Mouse (Mus musculus): ENCODE measurements around the gene Scamp4.
A peak's percentile ranks its signal among the peaks of the same experiment; 100 is the strongest.
"Not testable (repeated sequence)": the region's sequence is repeated elsewhere in the genome, so short reads cannot be mapped to it uniquely, and the experiment has no call there.

The Scamp4 gene

DNA sequence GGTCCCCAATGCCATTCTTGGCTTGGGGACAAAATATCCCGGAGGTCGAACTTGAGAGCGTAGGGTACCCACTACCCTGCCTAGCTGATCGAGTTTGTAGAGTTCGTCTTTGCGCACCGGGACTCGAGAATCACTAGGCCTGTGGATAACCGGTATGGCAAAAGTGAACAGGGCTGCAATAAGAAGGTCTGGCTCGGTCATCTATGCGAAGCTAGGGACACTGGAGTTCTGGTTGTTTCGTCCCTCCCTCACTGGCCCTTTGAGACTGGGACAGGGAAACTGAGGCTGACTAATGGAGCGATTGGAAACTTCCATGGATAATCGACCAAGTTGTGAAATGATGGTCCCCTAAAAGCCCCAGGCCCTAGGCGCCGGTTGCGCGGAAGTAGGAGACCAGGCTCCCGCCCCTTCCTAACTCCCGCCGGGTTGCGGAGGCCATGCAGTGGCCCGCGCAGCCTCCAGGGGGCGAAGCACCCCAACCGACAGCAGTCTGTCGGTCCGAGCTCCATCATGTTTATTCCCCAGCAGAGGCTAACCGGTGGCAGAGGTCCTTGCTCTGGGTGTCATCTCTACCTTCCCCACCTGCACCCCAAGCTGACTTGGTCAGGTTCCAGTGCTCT is 24.4 kb upstream of the Scamp4 start:
- DNase-seq (ENCODE audit: low spot score), result peak; percentile 89

DNA sequence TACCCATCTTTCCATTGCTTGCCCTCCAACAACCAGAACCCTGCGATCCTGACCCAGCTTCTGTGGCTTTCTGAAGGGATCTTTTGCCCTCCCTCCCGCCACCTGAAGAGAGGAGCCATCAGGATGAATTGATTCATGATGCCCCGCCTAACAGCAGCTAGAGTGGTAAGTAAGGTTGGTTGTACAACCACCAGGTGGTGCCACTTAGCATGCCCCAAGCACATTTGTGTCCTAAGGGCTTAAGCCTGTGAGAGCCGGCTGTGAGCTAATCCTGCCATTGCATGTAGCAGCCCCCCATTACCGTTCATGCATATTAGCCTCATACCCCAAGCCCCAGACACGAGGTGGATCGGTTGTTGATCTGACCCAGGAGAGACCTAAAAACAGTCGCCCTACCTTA is 23.8 kb upstream of the Scamp4 start:
- DNase-seq (ENCODE audit: low spot score), result peak; percentile 48

DNA sequence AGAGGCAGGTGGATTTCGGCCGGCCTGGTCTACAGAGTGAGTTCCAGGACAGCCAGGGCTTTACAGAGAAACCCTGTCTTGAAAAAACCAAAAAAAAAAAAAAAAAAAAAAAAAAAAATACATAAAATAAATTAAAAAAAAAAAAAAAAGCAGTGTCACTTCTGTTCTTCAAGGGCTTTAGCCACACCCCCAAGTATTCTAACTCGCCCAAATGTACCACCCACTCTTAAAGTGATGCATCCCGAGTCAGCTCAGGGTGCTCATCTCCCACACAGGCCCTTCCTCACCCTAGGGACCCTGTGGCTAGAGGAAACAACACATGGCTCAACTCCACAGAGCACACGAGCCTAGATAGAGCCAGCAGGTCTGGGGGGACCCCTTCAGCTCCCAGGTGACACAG is 19.6 kb upstream of the Scamp4 start:
- DNase-seq (ENCODE audit: low spot score), result no peak

GRCm38 (mm10) chr10:80584045-80584488 is 18.6 kb upstream of the Scamp4 start:
- peak; percentile 50 for DNase-seq (ENCODE audit: low spot score)

DNA sequence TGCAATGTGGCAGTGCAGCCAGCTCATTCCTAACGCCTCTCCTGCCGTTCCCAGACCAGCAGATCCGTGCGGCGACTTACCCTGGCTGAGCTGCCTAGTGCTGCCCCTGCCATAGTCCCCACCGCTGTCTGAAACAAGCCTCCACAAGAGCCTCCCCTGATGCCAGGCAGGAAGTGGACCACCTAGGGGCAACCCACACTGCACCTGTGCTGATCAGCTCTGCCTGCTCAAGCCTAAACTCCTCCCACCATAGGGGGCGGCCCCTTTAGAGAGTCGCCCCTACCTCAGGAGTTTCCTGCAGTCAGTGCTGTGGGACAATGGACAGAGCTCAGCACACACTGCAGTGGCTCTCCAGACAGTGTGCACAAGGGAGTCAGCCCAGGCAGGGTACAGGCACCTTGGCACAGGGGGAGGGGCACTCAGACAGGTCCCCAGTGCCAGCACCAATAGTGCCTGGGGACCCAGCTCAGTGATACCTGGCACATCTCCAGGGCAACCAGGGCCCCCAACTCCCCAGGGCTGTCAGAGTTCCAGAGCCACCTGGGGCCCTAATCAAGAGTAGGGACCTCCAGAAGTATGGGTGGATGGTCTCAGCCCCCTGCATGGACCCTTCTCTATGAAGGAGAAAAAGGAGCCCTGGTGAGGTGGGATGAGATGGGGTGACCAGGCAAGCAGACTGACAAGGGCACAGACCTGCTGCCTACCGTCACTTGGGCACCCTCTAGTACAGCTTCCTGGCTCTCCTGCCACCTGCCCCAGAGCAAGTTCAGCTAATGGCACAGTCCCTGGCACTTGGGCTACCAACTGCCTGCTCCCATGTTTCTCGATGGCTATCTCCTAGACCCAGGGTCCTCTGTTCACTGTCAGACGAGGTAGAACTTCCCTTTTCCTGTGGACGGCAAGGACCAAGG is 17.8 kb upstream of the Scamp4 start:
- DNase-seq (ENCODE audit: low spot score), result peak; percentile 53

DNA sequence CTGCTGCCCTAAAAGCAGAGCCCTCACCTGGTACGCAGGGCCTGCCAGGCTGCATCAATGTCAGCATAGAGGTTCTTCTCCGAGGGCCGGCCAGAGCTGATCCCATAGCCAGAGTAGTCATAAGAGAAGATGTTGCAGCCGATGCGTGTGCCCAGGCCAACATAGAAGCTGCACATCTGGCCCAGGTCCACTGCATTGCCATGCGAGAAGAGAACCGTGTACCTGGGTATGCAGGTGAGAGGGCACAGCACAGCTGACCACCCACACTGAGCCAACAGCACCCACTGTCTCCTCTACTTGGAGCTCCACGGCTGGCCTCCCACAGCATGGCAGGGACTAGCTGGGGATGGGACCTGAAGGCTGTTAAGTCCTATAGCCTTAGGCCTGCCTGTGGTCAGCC is 17.1 kb upstream of the Scamp4 start:
- no peak for DNase-seq (ENCODE audit: low spot score)

DNA sequence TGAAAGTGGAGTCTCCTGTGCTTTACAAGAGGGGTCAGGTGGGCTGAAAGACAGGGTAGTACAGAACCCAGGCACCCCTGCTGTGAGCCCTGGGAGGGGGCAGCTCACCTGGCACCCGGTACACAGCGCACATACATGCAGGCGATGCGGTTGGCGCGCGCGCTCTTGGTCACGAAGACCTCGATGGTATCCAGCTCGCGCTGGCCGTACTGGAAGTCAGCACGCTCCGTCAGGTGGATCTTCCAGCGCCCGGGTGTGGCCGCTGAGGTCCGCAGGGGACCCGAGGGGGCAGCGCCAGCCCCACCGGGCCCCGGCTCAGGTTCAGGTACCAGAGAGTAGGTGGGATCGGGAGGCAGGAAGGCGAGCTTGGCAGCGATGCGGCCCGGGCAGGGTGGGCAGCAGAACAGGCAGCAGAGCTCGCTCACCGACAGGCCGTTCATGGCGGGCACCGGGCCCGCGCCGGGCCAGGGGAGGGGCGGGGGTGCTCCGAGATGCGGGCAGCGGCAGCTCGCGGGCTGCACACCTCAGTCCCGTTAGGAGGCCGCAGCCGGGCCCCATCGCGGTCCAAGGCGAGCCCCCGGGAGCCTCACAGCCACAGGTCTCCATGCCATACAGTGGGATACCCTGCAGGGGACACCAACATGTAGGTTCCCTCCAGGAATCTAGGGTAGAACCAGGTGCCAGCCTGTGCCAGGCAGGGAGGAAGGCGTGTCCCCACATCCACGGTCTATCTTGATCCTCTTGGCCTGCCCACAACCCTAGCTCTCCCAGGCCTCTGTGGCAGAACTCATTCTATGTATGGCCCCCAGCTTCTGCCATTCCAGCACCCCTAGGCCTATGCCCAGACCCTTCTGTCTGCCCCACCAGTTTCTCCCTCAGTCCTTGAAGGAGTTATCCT is 16.0 kb upstream of the Scamp4 start:
- DNase-seq (ENCODE audit: low spot score), result no peak

DNA sequence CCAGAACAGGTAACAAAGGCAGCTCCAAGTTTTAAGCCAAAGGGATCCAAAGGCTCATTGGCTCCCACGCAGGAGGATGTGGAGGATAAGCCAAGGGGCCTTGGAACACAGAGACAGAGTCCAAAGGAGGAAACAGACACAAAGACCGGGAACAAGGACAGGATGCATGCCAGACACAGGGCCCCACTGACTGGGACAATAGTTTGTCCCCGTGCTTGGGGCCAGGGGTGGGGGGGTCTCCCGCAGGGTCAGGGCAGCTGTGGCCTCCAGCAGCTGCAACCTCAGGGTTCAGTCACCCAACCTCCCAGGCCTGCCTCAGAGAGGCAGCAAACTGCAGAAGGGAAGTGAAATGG is 15.4 kb upstream of the Scamp4 start:
- no peak for DNase-seq (ENCODE audit: low spot score)

DNA sequence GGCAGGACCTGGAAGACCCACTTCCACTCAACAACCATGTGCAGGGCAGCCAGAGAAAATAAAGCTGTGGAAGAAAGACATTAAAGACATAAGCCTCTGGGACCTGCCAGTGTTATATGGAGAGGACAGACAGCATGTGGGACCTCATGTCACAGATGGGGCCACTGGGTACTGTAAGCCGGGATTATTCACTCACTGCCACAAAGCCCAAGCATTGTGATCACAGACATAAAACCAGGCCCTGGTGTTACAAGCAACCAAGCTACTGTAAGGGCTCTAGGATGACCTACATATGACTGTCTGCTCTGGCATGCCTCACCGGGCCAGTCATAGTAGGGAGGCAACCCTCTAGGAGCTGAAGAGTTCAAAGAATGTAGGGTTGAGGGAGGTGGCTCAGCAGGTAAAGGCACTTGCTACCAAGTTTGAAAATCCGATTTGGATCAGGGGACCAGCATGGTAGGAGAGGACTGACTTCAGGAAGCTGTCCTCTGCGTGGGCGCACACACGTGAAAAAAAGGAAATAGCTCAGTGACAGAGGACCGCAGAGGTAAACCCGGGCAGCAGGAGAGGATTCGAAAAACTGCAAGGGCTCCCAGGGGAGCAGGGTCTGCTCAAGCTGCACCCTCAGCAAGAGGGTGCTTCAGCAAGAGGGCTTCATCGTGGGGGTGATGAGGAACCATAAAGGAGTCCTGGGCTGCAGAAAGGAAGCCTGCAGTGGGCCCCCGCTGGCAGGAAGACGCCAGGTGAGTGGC is 13.4 kb upstream of the Scamp4 start:
- no peak for DNase-seq (ENCODE audit: low spot score)

DNA sequence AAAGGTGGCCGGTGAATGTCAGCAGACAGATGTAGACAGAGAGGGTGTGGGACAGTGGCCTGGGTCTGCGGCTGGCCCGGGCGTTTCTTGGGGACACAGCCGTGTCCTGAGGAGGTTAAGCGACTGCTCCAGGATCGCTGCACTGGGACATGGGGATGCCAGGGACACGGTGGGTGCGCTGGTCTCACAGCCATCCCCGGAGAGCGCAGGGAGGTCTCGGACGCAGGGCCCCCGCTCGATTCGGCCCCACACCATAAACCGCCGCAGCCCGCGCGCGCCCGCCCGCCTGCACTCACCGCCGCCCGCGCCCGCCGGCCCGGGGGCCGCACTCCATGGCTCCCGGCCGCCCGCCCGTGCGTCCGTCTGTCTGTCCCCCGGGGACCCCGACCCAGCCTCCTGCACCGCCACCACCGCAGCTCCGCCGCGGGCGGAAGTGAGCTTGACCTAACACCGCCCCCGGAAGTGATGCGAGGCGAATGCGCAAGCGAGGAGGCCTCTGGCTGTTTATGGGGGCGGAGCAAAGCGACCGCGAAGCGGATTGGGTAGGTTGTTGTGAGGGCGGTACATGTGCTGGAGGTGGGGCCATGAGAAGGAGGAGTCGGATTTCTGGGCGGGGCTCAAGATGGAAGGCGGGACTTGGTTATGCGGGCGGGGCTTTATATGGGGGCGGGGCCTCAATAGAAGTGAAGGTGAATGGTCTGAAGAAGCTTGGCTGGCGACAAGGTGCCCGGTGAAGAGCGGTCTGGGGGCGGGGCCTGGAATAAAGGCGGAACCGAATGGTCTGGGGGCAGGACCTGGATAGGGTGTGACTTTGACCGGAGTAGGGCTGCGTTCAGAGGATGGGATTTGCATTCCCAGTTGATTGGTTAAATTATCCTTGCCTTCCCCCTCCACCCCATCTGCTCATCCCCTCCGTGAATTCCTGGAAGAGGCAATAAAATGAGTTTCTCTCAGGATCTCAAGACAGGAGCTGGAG is 12.5 kb upstream of the Scamp4 start, which contains the start of gene Abhd17a:
Gene Abhd17a, minus strand, starts transcription at position 463 of the 976 bp plus-strand sequence.
- peak; percentile 100 for DNase-seq (ENCODE audit: low spot score)

DNA sequence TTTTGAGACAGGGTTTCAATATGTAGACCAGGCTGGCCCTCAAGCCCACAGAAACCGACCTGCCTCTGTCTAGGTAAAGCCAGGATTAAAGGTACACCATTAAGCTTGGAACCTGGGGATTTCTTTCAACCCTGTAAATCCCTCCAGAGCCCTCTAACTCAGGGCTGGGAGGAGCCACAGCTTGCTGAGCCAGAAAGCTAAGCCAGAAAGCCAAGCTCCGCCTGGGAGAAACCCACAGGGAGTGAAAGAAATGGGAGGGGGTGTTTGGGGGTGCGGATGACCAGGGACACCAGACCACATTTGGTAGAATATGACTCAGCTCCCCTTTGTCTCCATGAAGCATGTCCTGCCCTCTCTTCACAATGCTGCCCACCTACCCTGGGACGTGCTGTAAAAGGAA is 6.4 kb upstream of the Scamp4 start:
- no peak for DNase-seq (ENCODE audit: low spot score)

DNA sequence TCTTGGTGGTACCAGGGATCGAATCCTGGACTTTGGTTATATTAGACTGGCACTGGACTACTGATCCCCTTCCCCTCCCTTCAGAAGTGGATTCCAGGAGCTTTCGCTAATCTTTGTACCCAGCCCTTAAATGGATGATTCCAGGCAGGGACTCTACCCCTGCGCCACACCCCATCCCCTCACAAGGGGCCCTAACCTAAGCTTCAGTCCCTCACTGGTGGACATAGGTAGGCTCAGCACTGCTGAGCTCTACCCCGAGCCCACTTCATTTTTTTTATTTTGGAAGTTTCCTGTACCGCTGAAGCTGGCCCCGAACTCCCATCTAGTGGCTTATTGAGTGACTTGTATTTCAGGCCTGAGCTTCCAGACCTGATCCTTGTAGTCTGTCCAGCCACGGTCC is 692 bp downstream of the Scamp4 start:
- no peak for DNase-seq (ENCODE audit: low spot score)

DNA sequence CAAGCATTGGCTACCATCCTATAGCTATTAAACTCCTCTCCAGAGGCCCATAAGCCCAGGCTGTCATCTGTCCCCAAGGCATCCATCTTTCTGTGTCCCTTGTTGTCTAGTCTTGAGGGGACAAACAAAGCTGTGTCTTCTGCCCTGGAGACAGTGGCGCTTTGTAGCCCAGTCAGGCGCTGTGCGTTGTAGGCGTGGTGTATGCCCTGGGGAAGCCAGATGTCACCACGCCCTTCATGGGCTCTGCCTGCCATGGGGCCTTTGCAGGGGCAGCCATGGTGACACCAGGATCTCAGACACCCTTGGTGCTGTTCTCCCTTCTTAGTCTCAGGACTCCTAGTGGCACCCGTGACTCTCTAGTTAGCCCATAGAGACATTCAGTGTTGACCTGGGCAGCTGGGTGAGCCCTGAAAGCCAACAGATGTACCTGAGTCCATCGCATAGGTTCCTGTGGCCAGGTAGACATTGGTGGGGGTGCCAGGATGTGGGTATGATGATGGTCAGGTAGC is 1.4 kb downstream of the Scamp4 start:
- no peak for DNase-seq (ENCODE audit: low spot score)

DNA sequence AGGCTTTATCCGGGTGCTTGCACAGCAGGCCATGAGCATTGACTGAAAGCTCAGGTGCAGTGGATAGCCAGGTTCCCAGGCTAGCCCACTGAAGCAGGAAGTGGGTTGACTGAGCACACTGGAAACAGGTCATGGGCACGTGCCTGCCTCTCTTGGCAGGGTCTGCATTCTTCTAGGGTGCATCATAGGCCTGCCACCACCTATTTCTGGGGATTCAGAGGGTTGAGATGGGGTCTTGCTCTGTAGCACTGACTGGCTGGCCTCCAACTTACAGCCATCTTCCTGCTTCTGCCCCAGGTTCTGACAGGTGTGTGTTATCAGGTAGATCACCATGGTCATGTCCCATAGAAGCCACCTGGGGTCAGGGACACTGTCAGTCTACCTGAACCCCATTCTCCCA is 2.3 kb downstream of the Scamp4 start:
- DNase-seq (ENCODE audit: low spot score), result no peak

DNA sequence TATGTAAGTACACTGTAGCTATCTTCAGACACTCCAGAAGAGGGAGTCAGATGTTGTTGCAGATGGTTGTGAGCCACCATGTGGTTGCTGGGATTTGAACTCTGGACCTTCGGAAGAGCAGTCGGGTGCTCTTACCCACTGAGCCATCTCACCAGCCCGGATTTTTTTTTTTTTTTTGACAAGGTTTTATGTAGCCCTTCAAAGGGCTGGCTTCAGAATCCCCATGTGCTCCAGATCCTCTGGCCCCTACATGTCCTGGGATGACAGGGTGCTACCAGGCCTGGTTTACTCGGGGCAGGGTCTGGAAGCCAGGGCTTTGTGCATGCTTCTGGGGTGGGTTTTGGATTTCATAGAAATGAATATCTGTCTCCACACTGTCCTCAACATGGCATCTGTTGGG is 3.0 kb downstream of the Scamp4 start, which contains the start of gene Gm49322:
Gene Gm49322, plus strand, starts transcription at position 301 of the 400 bp plus-strand sequence.
- not testable (repeated sequence) for DNase-seq (ENCODE audit: low spot score)

DNA sequence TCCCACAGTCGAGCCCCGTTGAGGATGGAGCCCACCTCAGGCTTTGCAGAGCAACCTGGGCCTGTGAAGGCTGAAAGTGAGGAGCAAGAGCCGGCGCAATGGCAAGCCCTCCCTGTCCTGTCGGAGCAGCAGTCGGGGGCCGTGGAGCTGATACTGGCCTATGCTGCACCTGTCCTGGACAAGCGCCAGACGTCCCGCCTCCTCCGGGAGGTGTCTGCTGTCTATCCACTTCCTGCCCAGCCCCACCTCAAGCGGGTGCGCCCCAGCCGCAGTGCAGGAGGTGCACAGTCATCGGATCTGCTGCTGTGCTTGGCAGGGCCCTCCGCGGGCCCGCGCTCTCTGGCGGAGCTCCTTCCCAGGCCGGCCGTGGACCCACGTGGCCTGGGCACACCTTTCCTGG is 3.6 kb downstream of the Scamp4 start:
- no peak for DNase-seq (ENCODE audit: low spot score)

- DNase-seq (ENCODE audit: low spot score), result no peak
Measured at GRCm38 (mm10) chr10:80606737-80607350, 4.2 kb downstream of the Scamp4 start.

DNA sequence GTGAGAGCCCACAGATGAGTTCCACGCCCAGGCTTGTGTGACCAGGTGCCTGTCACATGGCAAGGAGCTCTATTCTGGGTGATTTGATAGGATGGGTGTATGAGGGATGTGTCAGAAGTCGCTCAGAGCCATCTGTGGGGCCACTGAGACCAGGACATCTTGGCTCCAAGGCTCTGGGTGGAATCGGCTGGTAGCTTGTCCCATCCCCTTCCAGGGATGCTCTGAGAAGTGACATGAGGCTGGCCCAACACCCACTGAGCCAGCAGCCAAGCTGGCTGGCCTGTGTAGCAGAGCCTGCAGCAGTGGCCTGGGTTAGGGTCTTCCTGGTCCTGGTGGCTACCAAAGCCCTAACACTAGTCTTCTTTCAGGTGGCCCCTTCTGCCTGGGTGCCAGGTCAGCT is 5.8 kb downstream of the Scamp4 start:
- DNase-seq (ENCODE audit: low spot score), result no peak

DNA sequence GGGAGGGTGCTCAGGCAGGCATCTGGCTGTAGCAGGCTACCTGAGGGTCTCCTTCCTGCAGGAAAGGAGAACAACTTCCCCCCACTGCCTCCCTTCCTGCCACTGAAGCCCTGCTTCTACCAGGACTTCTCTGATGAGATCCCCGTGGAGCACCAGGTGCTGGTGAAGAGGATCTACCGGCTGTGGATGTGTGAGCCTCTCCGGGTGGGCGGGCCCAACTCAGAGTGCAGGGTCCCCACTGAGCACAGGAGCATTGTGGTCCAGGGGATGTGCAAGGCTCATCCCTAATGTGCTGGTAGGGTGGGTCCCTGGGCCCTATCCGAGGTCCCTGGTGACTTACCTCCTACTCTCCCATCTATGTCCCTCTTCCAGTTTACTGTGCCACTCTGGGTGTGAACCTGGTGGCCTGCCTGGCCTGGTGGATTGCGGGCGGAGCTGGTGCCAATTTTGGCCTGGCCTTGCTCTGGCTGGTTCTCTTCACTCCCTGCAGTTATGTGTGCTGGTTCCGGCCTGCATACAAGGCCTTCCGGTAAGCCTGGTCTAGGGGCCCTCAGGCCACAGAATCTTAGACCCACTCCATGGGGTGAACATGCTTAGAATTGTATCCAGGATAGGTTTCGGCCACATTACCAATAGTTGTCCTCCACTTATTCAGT is 6.7 kb downstream of the Scamp4 start:
- no peak for DNase-seq (ENCODE audit: low spot score)
